Mouse (Mus musculus): ENCODE measurements around the gene Inpp5d. TPM values are rescaled to one million over a fixed set of nuclear protein-coding genes. Genes with fewer than 3 reads are reported as not detected.
"Not testable (repeated sequence)": the region's sequence is repeated elsewhere in the genome, so short reads cannot be mapped to it uniquely, and the experiment has no call there.

The Inpp5d gene
- polyA plus RNA-seq, 1 experiment from 2014 or later, result 7.5 TPM

- H3K4me1 ChIP-seq (ENCODE audit: control insufficient read depth, insufficient read depth, low read length), result no peaks in the 10 kb centered on the region
- H3K9ac ChIP-seq (ENCODE audit: low read depth, low read length), result no peak overlapping the region
- no peak overlapping the region for H3K4me2 ChIP-seq (replicated peaks; ENCODE audit: low read depth, low read length)
- H3K27ac ChIP-seq (ENCODE audit: low read depth, low read length), result no peak overlapping the region
- H3K27me3 ChIP-seq (ENCODE audit: control insufficient read depth, insufficient read depth, low read length), result no peaks in the 10 kb centered on the region
- H3K9me3 ChIP-seq (ENCODE audit: control insufficient read depth, low read length), result no peaks in the 10 kb centered on the region
- WGBS, result 81% methylated on average over 6 of the region's 6 CpGs
- no peak overlapping the region for H3K4me3 ChIP-seq (ENCODE audit: low read length)
- no peak for ATAC-seq (ENCODE audit: low FRiP score, low TSS enrichment)
- H3K36me3 ChIP-seq (ENCODE audit: control insufficient read depth, insufficient read depth, low read length), result no peaks in the 10 kb centered on the region
Observed at GRCm38 (mm10) chr1:87676006-87676405, 55.9 kb downstream of the Inpp5d start.

- ATAC-seq (ENCODE audit: low FRiP score, low TSS enrichment), result no peak
Observed at GRCm38 (mm10) chr1:87679089-87679488, 59.0 kb downstream of the Inpp5d start.

GRCm38 (mm10) chr1:87680950-87681349 is 60.8 kb downstream of the Inpp5d start:
- Histone ChIP-seq H3K9me3 (ENCODE audit: control insufficient read depth, low read length) (no peaks in the 10 kb centered on the region), H3K4me3 (ENCODE audit: low read length) (no peak overlapping the region), H3K36me3 (ENCODE audit: control insufficient read depth, insufficient read depth, low read length) (no peaks in the 10 kb centered on the region), H3K9ac (ENCODE audit: low read depth, low read length) (no peak overlapping the region), H3K4me2 (replicated peaks; ENCODE audit: low read depth, low read length) (no peak overlapping the region), H3K27me3 (ENCODE audit: control insufficient read depth, insufficient read depth, low read length) (no peaks in the 10 kb centered on the region), H3K27ac (ENCODE audit: low read depth, low read length) (no peak overlapping the region), H3K4me1 (ENCODE audit: control insufficient read depth, insufficient read depth, low read length) (no peaks in the 10 kb centered on the region)
- 83% methylated on average over 4 of the region's 4 CpGs for WGBS
- no peak for ATAC-seq (ENCODE audit: low FRiP score, low TSS enrichment)

More at GRCm38 (mm10) chr1:87679089-87679488, 59.0 kb downstream of the Inpp5d start:
- Histone ChIP-seq H3K9me3 (ENCODE audit: control insufficient read depth, low read length) (no peaks in the 10 kb centered on the region), H3K4me1 (ENCODE audit: control insufficient read depth, insufficient read depth, low read length) (no peaks in the 10 kb centered on the region), H3K36me3 (ENCODE audit: control insufficient read depth, insufficient read depth, low read length) (no peaks in the 10 kb centered on the region), H3K4me3 (ENCODE audit: low read length) (no peak overlapping the region), H3K9ac (ENCODE audit: low read depth, low read length) (no peak overlapping the region), H3K27ac (ENCODE audit: low read depth, low read length) (no peak overlapping the region), H3K27me3 (ENCODE audit: control insufficient read depth, insufficient read depth, low read length) (no peaks in the 10 kb centered on the region), H3K4me2 (replicated peaks; ENCODE audit: low read depth, low read length) (no peak overlapping the region)
- WGBS, result 84% methylated on average over 5 of the region's 5 CpGs

GRCm38 (mm10) chr1:87682473-87682872 is 62.4 kb downstream of the Inpp5d start:
- H3K27me3 ChIP-seq (ENCODE audit: control insufficient read depth, insufficient read depth, low read length); H3K36me3 ChIP-seq (ENCODE audit: control insufficient read depth, insufficient read depth, low read length); H3K4me1 ChIP-seq (ENCODE audit: control insufficient read depth, insufficient read depth, low read length); H3K4me3 ChIP-seq (ENCODE audit: low read length); H3K4me2 ChIP-seq (replicated peaks; ENCODE audit: low read depth, low read length); H3K9me3 ChIP-seq (ENCODE audit: control insufficient read depth, low read length); H3K9ac ChIP-seq (ENCODE audit: low read depth, low read length); ATAC-seq (ENCODE audit: low FRiP score, low TSS enrichment); H3K27ac ChIP-seq (ENCODE audit: low read depth, low read length): not testable (repeated sequence)
- WGBS, result 86% methylated on average over 6 of the region's 7 CpGs

- no peak overlapping the region for H3K4me2 ChIP-seq (replicated peaks; ENCODE audit: low read depth, low read length)
- H3K4me3 ChIP-seq (ENCODE audit: low read length), result no peak overlapping the region
- no peaks in the 10 kb centered on the region for H3K9me3 ChIP-seq (ENCODE audit: control insufficient read depth, low read length)
- H3K4me1 ChIP-seq (ENCODE audit: control insufficient read depth, insufficient read depth, low read length), result no peaks in the 10 kb centered on the region
- no peak for ATAC-seq (ENCODE audit: low FRiP score, low TSS enrichment)
- no peaks in the 10 kb centered on the region for H3K36me3 ChIP-seq (ENCODE audit: control insufficient read depth, insufficient read depth, low read length)
- H3K27me3 ChIP-seq (ENCODE audit: control insufficient read depth, insufficient read depth, low read length), result no peaks in the 10 kb centered on the region
- no peak overlapping the region for H3K27ac ChIP-seq (ENCODE audit: low read depth, low read length)
- 96% methylated on average over 5 of the region's 5 CpGs for WGBS
- H3K9ac ChIP-seq (ENCODE audit: low read depth, low read length), result no peak overlapping the region
Observed at GRCm38 (mm10) chr1:87684071-87684470, 64.0 kb downstream of the Inpp5d start.

- Histone ChIP-seq H3K4me1 (ENCODE audit: control insufficient read depth, insufficient read depth, low read length) (no peaks in the 10 kb centered on the region), H3K9me3 (ENCODE audit: control insufficient read depth, low read length) (no peaks in the 10 kb centered on the region), H3K9ac (ENCODE audit: low read depth, low read length) (no peak overlapping the region), H3K27me3 (ENCODE audit: control insufficient read depth, insufficient read depth, low read length) (no peaks in the 10 kb centered on the region), H3K4me3 (ENCODE audit: low read length) (no peak overlapping the region), H3K27ac (ENCODE audit: low read depth, low read length) (no peak overlapping the region), H3K36me3 (ENCODE audit: control insufficient read depth, insufficient read depth, low read length) (no peaks in the 10 kb centered on the region), H3K4me2 (replicated peaks; ENCODE audit: low read depth, low read length) (no peak overlapping the region)
- no peak for ATAC-seq (ENCODE audit: low FRiP score, low TSS enrichment)
- 96% methylated on average over 3 of the region's 3 CpGs for WGBS
Observed at GRCm38 (mm10) chr1:87684791-87685190, 64.7 kb downstream of the Inpp5d start.

GRCm38 (mm10) chr1:87686351-87686750 is 66.2 kb downstream of the Inpp5d start:
- no peak overlapping the region for H3K4me2 ChIP-seq (replicated peaks; ENCODE audit: low read depth, low read length)
- no peaks in the 10 kb centered on the region for H3K4me1 ChIP-seq (ENCODE audit: control insufficient read depth, insufficient read depth, low read length)
- H3K27me3 ChIP-seq (ENCODE audit: control insufficient read depth, insufficient read depth, low read length), result no peaks in the 10 kb centered on the region
- H3K36me3 ChIP-seq (ENCODE audit: control insufficient read depth, insufficient read depth, low read length), result no peaks in the 10 kb centered on the region
- H3K27ac ChIP-seq (ENCODE audit: low read depth, low read length), result no peak overlapping the region
- 35% methylated on average over 4 of the region's 4 CpGs for WGBS
- no peak overlapping the region for H3K9ac ChIP-seq (ENCODE audit: low read depth, low read length)
- no peak overlapping the region for H3K4me3 ChIP-seq (ENCODE audit: low read length)
- ATAC-seq (ENCODE audit: low FRiP score, low TSS enrichment), result no peak
- no peaks in the 10 kb centered on the region for H3K9me3 ChIP-seq (ENCODE audit: control insufficient read depth, low read length)

- no peaks in the 10 kb centered on the region for H3K27me3 ChIP-seq (ENCODE audit: control insufficient read depth, insufficient read depth, low read length)
- H3K9ac ChIP-seq (ENCODE audit: low read depth, low read length), result no peak overlapping the region
- no peak overlapping the region for H3K4me3 ChIP-seq (ENCODE audit: low read length)
- 26% methylated on average over 1 of the region's 1 CpGs for WGBS
- H3K4me1 ChIP-seq (ENCODE audit: control insufficient read depth, insufficient read depth, low read length), result no peaks in the 10 kb centered on the region
- no peak overlapping the region for H3K27ac ChIP-seq (ENCODE audit: low read depth, low read length)
- H3K36me3 ChIP-seq (ENCODE audit: control insufficient read depth, insufficient read depth, low read length), result no peaks in the 10 kb centered on the region
- H3K9me3 ChIP-seq (ENCODE audit: control insufficient read depth, low read length), result no peaks in the 10 kb centered on the region
- no peak for ATAC-seq (ENCODE audit: low FRiP score, low TSS enrichment)
- H3K4me2 ChIP-seq (replicated peaks; ENCODE audit: low read depth, low read length), result no peak overlapping the region
Observed at GRCm38 (mm10) chr1:87687009-87687408, 66.9 kb downstream of the Inpp5d start.

- no peak overlapping the region for H3K4me3 ChIP-seq (ENCODE audit: low read length)
- H3K36me3 ChIP-seq (ENCODE audit: control insufficient read depth, insufficient read depth, low read length), result no peaks in the 10 kb centered on the region
- H3K4me2 ChIP-seq (replicated peaks; ENCODE audit: low read depth, low read length), result no peak overlapping the region
- no peak for ATAC-seq (ENCODE audit: low FRiP score, low TSS enrichment)
- H3K9me3 ChIP-seq (ENCODE audit: control insufficient read depth, low read length), result no peaks in the 10 kb centered on the region
- no peaks in the 10 kb centered on the region for H3K4me1 ChIP-seq (ENCODE audit: control insufficient read depth, insufficient read depth, low read length)
- 89% methylated on average over 1 of the region's 1 CpGs for WGBS
- no peak overlapping the region for H3K9ac ChIP-seq (ENCODE audit: low read depth, low read length)
- no peak overlapping the region for H3K27ac ChIP-seq (ENCODE audit: low read depth, low read length)
- no peaks in the 10 kb centered on the region for H3K27me3 ChIP-seq (ENCODE audit: control insufficient read depth, insufficient read depth, low read length)
Observed at GRCm38 (mm10) chr1:87689661-87690341, 69.7 kb downstream of the Inpp5d start.
